Mouse (Mus musculus) midbrain, embryonic 13.5 days (tissue): Measurements from ENCODE around the gene Slc22a4. TPM values are rescaled to one million over a fixed set of nuclear protein-coding genes. Genes with fewer than 3 reads are reported as not detected.
"Not testable (repeated sequence)": the region's sequence is repeated elsewhere in the genome, so short reads cannot be mapped to it uniquely, and the experiment has no call there.

Experiments
- ATAC-seq: fragments of 200-750 bp; cut with Nextera tagmentation; 2 replicates; pipeline ENCODE4 v1.8.0; 2017; ENCODE audit warnings: mild to moderate bottlenecking, moderate TSS enrichment, moderate library complexity
- H3K27ac ChIP-seq: fragments of 300-500 bp; sonication (generic); 2 replicates; pipeline ENCODE4 v1.5.1; 2015; ENCODE audit warnings: inconsistent platforms, mild to moderate bottlenecking, moderate library complexity
- H3K27me3 ChIP-seq: fragments of 300-500 bp; sonication (generic); 2 replicates; pipeline ENCODE4 v1.6.1; 2015; ENCODE audit warnings: mild to moderate bottlenecking, inconsistent platforms
- H3K36me3 ChIP-seq: fragments of 300-500 bp; sonication (generic); 2 replicates; pipeline ENCODE4 v1.6.1; 2015; ENCODE audit warnings: mild to moderate bottlenecking, inconsistent platforms
- H3K4me1 ChIP-seq: fragments of 300-500 bp; sonication (generic); replicated peaks from 2 replicates; pipeline ENCODE4 v1.6.1; 2015; ENCODE audit warnings: inconsistent platforms
- H3K4me2 ChIP-seq: fragments of 300-500 bp; sonication (generic); replicated peaks from 2 replicates; pipeline ENCODE4 v1.6.1; 2015; ENCODE audit warnings: moderate library complexity, mild to moderate bottlenecking, inconsistent platforms
- H3K4me3 ChIP-seq: fragments of 300-500 bp; sonication (generic); replicated peaks from 2 replicates; pipeline ENCODE4 v1.5.1; 2015; ENCODE audit warnings: mild to moderate bottlenecking, inconsistent platforms
- H3K9ac ChIP-seq: fragments of 300-500 bp; sonication (generic); replicated peaks from 2 replicates; pipeline ENCODE4 v1.6.1; 2015; ENCODE audit warnings: mild to moderate bottlenecking, inconsistent platforms
- H3K9me3 ChIP-seq: fragments of 300-500 bp; sonication (generic); 2 replicates; pipeline ENCODE4 v1.6.1; 2016; ENCODE audit warnings: mild to moderate bottlenecking, inconsistent platforms
- WGBS: fragments of 180-500 bp; shearing (Covaris S2); methylation state at CpG from one replicate; pipeline ENCODE4 v1.1.7; 2015; 5-methylcytosine and 5-hydroxymethylcytosine counted together
- polyA plus RNA-seq: library from polyadenylated mRNA; unstranded; fragments of >200 nt; fragmentation: Nextera tagmentation; extraction: Ambion mirVana; gene quantifications from 2 replicates; pipeline ENCODE4 v1.2.1, GENCODE M21; 2015

Gene Slc22a4
- polyA plus RNA-seq, 1 experiment from 2014 or later = 1.3 TPM

DNA sequence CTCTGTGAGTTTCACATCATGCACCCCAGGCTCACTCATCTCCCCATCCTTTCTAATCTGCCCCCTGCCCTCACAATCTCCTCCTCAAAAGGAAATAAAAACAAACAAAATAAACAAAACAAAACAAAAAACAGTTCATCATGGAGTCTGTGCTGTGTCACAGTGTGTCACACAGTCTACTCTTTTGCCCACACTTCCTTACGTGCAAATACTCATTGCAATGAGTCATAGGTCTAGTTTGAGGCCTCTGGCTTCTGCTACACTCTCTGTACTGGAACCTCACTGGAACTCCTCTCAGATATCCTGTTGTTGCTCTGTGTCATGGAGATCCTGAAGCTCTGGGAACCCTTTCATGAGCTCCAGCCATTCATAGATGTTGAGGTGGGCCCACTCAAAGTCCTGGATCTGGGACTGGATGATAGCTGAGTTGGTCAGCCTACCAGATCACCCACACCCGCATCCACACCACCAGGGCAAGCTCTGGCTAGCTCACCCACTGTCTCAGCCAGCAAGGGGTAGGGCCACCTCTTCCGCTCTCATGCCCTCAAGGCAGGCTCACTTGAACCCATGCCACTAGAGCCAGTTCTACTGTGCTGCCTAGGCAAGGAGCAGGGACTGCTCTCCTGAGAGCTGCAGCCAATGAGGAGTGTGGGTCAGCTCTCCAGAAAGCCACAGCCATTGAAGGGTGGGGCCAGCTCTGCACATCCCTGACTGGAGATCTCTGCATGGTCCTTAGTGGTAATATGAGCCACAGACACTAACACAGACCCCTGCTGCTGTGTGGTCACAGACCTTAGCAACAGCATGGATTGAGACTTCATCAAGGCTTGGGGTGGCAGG lies 8.8 kb downstream of the Slc22a4 start:
- H3K9me3 ChIP-seq = no peaks in the 10 kb centered on the region
- no peak overlapping the region for H3K4me3 ChIP-seq
- H3K27ac ChIP-seq = no peak overlapping the region
- H3K36me3 ChIP-seq = no peaks in the 10 kb centered on the region
- WGBS = 82% methylated on average over 3 of the region's 3 CpGs
- H3K4me2 ChIP-seq = no peak overlapping the region
- H3K27me3 ChIP-seq = no peaks in the 10 kb centered on the region
- no peak overlapping the region for H3K9ac ChIP-seq
- no peak for ATAC-seq
- no peaks in the 10 kb centered on the region for H3K4me1 ChIP-seq

DNA sequence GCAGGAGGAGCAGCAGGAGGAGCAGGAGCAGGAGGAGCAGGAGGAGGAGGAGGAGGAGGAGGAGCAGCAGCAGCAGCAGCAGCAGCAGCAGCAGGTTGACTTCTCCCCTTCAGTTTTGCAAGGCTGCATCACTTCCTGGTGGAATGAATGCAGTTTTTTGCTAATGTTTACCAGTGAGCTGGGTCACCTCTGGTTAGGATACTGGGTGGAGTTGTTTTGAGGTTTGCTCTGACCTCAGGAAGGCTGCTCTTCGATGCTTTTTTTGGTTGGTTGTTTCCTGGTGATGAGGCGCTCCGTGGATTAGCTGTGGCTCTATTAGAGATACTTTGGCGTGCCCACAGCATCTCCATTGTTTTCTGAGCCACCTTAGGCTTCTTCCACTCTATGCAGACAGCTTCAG lies 10.3 kb downstream of the Slc22a4 start:
- 73% methylated on average over 4 of the region's 4 CpGs for WGBS
- H3K9me3 ChIP-seq = no peaks in the 10 kb centered on the region
- H3K4me2 ChIP-seq = no peak overlapping the region
- no peaks in the 10 kb centered on the region for H3K36me3 ChIP-seq
- H3K27me3 ChIP-seq = no peaks in the 10 kb centered on the region
- H3K9ac ChIP-seq = no peak overlapping the region
- no peak overlapping the region for H3K27ac ChIP-seq
- no peak for ATAC-seq
- no peak overlapping the region for H3K4me3 ChIP-seq
- no peaks in the 10 kb centered on the region for H3K4me1 ChIP-seq

DNA sequence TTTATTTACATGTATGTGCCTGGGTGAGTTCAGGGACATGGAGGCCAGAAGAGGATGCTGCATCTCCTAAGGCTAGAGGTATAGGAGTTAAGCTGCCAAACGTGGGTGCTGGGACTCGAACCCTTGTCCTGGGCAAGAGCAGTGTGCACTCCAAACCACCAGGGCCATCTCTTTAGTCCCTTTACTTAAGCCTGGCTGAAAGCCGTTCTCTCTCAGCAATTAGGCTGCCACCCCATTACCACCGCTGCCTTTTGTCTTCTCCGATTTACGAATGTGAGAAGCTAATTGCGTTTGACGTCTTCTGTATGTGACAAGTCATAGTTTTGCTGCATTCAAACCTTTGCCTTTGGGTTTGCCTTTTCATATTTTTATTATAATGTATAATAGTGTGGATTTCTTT lies 11.8 kb downstream of the Slc22a4 start:
- no peaks in the 10 kb centered on the region for H3K4me1 ChIP-seq
- no peak overlapping the region for H3K9ac ChIP-seq
- H3K27me3 ChIP-seq = no peaks in the 10 kb centered on the region
- WGBS = 75% methylated on average over 8 of the region's 8 CpGs
- no peaks in the 10 kb centered on the region for H3K9me3 ChIP-seq
- no peak for ATAC-seq
- H3K27ac ChIP-seq = no peak overlapping the region
- no peak overlapping the region for H3K4me3 ChIP-seq
- H3K36me3 ChIP-seq = no peaks in the 10 kb centered on the region
- no peak overlapping the region for H3K4me2 ChIP-seq

DNA sequence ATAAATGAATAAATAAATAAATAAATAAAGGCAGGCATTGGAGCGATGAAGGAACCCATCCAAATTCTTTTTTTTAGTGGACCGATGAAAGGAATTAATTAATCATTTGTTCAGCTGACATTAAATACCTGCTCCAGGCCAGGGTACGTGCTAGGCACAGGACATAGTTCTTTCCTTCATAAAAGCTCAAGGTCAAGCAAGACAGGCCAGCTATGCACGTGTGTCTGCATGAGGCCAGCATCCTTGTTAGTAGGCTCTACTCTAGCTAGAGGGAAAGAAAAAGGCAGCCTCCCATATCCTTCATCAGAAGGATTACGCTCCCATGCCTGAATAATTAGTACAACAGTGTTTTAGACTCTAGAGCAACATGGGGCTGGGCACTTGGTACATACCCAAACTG lies 14.9 kb downstream of the Slc22a4 start:
- H3K27ac ChIP-seq = no peak overlapping the region
- no peak overlapping the region for H3K4me3 ChIP-seq
- no peak for ATAC-seq
- H3K36me3 ChIP-seq = no peaks in the 10 kb centered on the region
- H3K27me3 ChIP-seq = no peaks in the 10 kb centered on the region
- no peak overlapping the region for H3K9ac ChIP-seq
- no peak overlapping the region for H3K4me2 ChIP-seq
- 87% methylated on average over 5 of the region's 5 CpGs for WGBS
- no peaks in the 10 kb centered on the region for H3K4me1 ChIP-seq
- H3K9me3 ChIP-seq = no peaks in the 10 kb centered on the region

DNA sequence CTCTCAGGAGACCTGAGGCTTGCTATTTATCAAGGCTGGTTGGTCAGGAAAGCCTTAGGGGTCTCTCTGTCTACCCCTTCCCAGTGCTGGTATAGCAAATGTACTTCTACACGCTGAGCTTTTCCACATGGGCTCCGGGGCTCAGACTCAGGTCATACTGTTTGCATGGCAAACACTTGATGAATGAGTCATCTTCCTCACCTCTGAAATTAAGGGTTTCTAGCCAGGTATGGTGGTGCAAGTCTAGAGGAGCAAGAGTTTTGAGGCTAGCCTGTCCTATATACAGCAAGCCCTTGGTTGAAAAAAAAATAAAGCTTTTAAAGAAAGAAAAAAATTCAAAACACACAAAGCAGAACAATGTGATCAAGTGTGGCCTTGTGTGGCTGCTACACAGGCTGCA lies 16.6 kb downstream of the Slc22a4 start:
- Histone ChIP-seq H3K4me1 (no peaks in the 10 kb centered on the region), H3K9ac (no peak overlapping the region), H3K4me3 (no peak overlapping the region), H3K4me2 (no peak overlapping the region), H3K27ac (no peak overlapping the region), H3K36me3 (no peaks in the 10 kb centered on the region), H3K9me3 (no peaks in the 10 kb centered on the region), H3K27me3 (no peaks in the 10 kb centered on the region)
- ATAC-seq = no peak
- 92% methylated on average over 2 of the region's 2 CpGs for WGBS

DNA sequence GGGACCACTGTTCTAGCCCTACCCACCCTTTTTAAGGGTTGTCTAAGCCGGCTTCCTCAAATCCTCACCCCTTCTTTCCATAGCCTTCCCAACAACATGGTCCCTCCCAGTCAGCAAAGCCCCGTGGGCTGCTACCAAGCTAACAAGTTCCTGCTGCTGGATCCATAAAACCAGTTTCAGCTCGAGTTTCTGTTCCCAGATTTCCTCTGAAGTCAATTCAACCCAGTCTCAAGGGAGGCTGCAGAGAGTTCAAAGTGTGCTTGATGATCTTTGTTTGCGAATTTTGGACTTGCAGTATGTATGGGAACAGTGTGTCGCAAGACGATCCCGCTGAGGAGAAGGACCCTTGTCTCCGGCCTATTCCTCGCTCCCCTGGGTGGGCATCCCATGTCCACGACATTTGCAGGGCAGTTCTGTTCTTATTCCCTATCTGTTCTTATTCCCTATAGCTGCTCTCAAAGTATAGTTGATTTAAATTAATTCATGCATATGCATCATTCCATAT lies 19.4 kb downstream of the Slc22a4 start:
- H3K9ac ChIP-seq = no peak overlapping the region
- no peak overlapping the region for H3K4me3 ChIP-seq
- WGBS = 87% methylated on average over 10 of the region's 10 CpGs
- H3K4me2 ChIP-seq = no peak overlapping the region
- H3K9me3 ChIP-seq = no peaks in the 10 kb centered on the region
- ATAC-seq = no peak
- no peaks in the 10 kb centered on the region for H3K36me3 ChIP-seq
- no peaks in the 10 kb centered on the region for H3K4me1 ChIP-seq
- H3K27ac ChIP-seq = no peak overlapping the region
- H3K27me3 ChIP-seq = no peaks in the 10 kb centered on the region

DNA sequence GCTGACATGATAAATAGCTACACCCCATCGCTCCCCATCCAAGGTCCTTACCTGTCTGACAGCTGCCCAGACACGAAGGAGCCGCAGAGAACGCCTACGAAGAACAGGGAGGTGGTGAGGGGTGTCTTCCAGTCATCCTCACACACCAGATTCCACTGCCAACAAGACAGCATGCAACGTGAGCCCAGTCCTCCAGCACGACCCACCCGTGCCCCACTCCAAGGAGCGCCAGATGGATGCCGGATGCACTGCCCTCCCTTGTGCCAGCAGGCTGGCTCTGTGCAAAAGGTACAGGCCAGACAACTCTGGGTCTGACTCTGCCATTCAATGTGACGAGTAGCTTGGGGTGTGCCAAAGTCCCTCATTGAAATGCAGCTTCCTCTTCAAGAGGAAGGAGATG lies 20.2 kb downstream of the Slc22a4 start:
- 92% methylated on average over 11 of the region's 11 CpGs for WGBS

DNA sequence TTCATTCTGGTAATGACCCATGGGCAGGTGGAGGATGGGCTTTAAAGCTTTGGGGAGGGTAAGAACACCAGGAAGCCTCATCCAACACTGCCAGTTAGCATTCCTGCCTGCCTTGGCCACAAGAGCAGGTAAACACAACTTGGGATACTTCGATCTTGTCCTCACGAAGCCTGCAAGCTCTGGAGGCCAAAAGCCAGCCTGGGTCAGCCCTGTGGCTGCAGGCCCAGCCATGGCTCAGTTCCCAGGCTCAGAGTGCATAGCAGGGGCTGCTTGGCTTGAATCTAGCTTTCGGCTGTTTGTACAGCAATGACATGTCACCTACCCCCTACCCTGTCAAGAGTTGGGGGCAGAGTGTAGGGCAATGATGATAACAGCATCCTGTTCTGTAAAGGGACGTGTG lies 21.0 kb downstream of the Slc22a4 start:
- Histone ChIP-seq H3K4me1 (no peaks in the 10 kb centered on the region), H3K9ac (no peak overlapping the region), H3K27me3 (no peaks in the 10 kb centered on the region), H3K36me3 (no peaks in the 10 kb centered on the region), H3K9me3 (no peaks in the 10 kb centered on the region), H3K4me3 (no peak overlapping the region), H3K4me2 (no peak overlapping the region), H3K27ac (no peak overlapping the region)
- no peak for ATAC-seq
- WGBS = 89% methylated on average over 4 of the region's 4 CpGs

More for the DNA sequence above, 20.2 kb downstream of the Slc22a4 start:
- no peak overlapping the region for H3K4me2 ChIP-seq
- ATAC-seq = no peak
- no peaks in the 10 kb centered on the region for H3K4me1 ChIP-seq
- H3K9ac ChIP-seq = no peak overlapping the region
- H3K9me3 ChIP-seq = no peaks in the 10 kb centered on the region
- no peak overlapping the region for H3K4me3 ChIP-seq
- no peaks in the 10 kb centered on the region for H3K27me3 ChIP-seq
- no peak overlapping the region for H3K27ac ChIP-seq
- no peaks in the 10 kb centered on the region for H3K36me3 ChIP-seq

DNA sequence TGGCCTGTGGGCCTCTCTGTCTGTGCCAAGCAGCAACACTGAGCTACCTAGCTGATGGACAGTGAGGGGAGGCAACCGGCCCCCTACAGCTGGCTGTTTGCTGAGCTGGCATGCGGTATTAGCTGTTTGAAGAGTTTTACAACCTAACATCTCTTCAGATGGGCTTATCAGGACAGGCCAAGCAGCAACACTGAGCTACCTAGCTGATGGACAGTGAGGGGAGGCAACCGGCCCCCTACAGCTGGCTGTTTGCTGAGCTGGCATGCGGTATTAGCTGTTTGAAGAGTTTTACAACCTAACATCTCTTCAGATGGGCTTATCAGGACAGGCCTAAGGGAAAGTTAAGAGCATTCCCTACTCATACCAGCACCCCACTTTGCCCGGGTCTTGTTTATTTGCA lies 21.5 kb downstream of the Slc22a4 start:
- not testable (repeated sequence) for H3K9ac ChIP-seq, H3K4me2 ChIP-seq, H3K4me1 ChIP-seq, ATAC-seq, H3K27me3 ChIP-seq, H3K4me3 ChIP-seq, H3K27ac ChIP-seq, H3K36me3 ChIP-seq, H3K9me3 ChIP-seq
- WGBS = 80% methylated on average over 5 of the region's 5 CpGs

DNA sequence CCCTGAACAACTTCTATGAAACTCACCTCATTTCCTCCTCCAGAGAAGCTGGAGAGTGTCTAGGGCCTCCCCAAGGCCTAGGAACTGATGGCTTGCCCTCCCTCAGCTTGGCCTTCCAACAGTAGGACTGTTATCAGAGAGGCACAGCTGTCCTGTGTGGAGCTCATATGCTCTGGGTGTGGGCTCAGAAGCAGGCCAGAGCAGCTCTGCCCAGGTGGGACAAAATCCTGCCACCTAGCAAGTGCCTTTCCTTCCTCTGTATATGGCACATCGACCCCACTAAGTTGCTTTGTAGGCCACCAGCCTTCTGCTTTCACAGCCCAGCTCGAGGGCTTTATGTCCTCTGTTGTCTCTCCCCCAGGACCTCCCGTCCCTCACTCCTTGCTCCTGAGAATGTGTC lies 23.2 kb downstream of the Slc22a4 start:
- Histone ChIP-seq H3K27ac (no peak overlapping the region), H3K36me3 (no peaks in the 10 kb centered on the region), H3K4me3 (no peak overlapping the region), H3K4me1 (no peaks in the 10 kb centered on the region), H3K4me2 (no peak overlapping the region), H3K9me3 (no peaks in the 10 kb centered on the region), H3K27me3 (no peaks in the 10 kb centered on the region), H3K9ac (no peak overlapping the region)
- no peak for ATAC-seq
- 75% methylated on average over 3 of the region's 3 CpGs for WGBS

DNA sequence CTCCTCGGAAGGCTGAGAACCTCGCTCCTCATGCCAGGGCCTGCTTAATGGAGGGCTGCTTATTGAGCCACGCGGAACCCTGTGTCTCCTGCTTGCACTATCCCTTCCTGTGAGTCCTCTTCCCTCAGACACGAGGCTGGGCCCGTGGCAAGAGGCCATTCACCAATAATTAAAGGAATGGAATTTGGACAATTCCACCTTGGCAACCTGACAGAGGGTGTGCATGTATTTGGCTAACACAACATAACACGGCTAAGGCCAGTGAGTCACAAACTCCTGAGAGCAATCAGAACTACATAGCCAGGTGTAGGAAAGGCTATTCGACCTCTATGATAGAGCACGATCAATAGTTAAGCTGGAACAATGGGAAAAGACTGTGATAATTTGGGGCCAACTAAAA lies 23.7 kb downstream of the Slc22a4 start:
- no peaks in the 10 kb centered on the region for H3K9me3 ChIP-seq

DNA sequence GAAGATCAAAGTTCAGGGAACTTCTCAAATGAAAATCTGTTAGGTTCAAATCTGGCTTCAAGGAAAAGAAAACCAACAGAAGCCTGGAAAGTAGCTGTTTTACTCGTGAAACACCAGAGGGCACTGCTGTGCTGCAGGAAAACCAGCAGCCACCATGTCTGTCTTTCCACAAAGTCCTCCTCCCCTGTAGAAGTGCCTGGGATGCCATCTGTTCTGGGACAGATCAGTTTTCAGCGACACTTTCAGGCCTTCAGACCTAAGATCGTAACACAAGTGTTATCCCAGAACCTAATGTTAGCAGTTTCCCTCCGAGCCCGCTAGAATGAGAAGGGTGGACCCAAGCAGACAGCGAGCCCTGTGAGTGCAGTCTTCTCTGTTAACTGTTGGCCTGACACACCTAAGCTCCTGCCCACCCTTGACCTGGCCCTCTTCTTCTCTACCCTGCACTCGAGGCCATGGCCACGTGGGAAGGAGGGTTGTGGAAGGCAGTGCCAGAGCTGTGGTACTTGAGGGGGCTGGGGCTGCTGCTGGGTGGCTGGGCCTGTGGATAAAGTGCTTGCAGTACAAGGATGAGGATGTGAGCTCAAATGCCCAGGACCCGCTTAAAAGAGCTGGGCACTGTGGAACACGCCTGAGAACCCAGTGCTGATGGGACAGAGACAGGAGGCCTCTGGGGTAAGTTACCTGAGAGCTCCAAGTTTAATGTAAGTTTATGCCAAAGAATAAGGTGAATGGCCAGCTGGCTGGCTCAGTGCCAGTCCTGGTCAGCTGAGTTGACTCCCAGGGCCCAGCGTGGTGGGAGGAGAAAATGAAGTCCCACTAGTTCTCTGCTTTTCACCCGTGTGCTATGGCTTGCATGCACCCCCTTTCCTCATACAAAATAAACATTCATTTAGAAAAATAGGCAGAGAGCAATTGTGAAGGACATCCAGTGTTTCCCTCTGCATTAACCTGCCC lies 24.9 kb downstream of the Slc22a4 start:
- not testable (repeated sequence) for H3K4me3 ChIP-seq, H3K4me1 ChIP-seq, H3K9me3 ChIP-seq, H3K27me3 ChIP-seq, H3K27ac ChIP-seq, H3K4me2 ChIP-seq, H3K36me3 ChIP-seq, H3K9ac ChIP-seq
- 49% methylated on average over 12 of the region's 12 CpGs for WGBS
- ATAC-seq = peak; percentile 40; the same call in 1 of the 2 replicates

More for the DNA sequence above, 23.7 kb downstream of the Slc22a4 start:
- Histone ChIP-seq H3K9ac (no peak overlapping the region), H3K27ac (no peak overlapping the region), H3K36me3 (no peaks in the 10 kb centered on the region), H3K4me3 (no peak overlapping the region), H3K27me3 (no peaks in the 10 kb centered on the region), H3K4me1 (no peaks in the 10 kb centered on the region), H3K4me2 (no peak overlapping the region)
- ATAC-seq = no peak
- 86% methylated on average over 9 of the region's 9 CpGs for WGBS
